Mouse (Mus musculus) heart, postnatal 0 days (tissue): ENCODE measurements at regions not wholly inside any gene's neighbourhood (a gene's known extent, or its start where the extent isn't known, plus 50 kb on each side); places are given as distances from the start of the nearest gene placed in this dataset.
A peak's percentile ranks its signal among the peaks of the same experiment; 100 is the strongest.

Experiments used
- ATAC-seq: fragments of 200-750 bp; cut with Nextera tagmentation; 2 replicates; pipeline ENCODE4 v1.8.0; 2017; ENCODE audit warnings: low read depth, moderate number of reproducible peaks, moderate library complexity; ENCODE audit not compliant: insufficient read depth
- DNase-seq: peaks from one replicate; pipeline ENCODE4 v3.0.0-alpha.2; 2016; ENCODE audit warnings: low spot score
- H3K27ac ChIP-seq: fragments of 300-500 bp; sonication (generic); 2 replicates; pipeline ENCODE4 v1.5.1; 2014; ENCODE audit warnings: low read depth, mild to moderate bottlenecking
- H3K27me3 ChIP-seq: fragments of 300-500 bp; sonication (generic); 2 replicates; pipeline ENCODE4 v1.6.1; 2014; ENCODE audit warnings: low read length, mixed read lengths; ENCODE audit not compliant: control insufficient read depth, insufficient read depth
- H3K36me3 ChIP-seq: fragments of 300-500 bp; sonication (generic); replicated peaks from 2 replicates; pipeline ENCODE4 v1.6.1; 2014; ENCODE audit warnings: low read length, mixed read lengths; ENCODE audit not compliant: control insufficient read depth, insufficient read depth
- H3K4me1 ChIP-seq: fragments of 300-500 bp; sonication (generic); 2 replicates; pipeline ENCODE4 v1.6.1; 2014; ENCODE audit warnings: antibody characterized with exemption; ENCODE audit not compliant: control insufficient read depth, insufficient read depth
- H3K4me2 ChIP-seq: fragments of 300-500 bp; sonication (generic); 2 replicates; pipeline ENCODE4 v1.6.1; 2014; ENCODE audit warnings: low read depth, mild to moderate bottlenecking, low read length, moderate library complexity
- H3K4me3 ChIP-seq: fragments of 300-500 bp; sonication (generic); 2 replicates; pipeline ENCODE4 v1.5.1; 2014; ENCODE audit warnings: low read depth, low read length
- H3K9ac ChIP-seq: fragments of 300-500 bp; sonication (generic); replicated peaks from 2 replicates; pipeline ENCODE4 v1.6.1; 2014; ENCODE audit warnings: low read depth, low read length, mixed read lengths
- H3K9me3 ChIP-seq: fragments of 300-500 bp; sonication (generic); replicated peaks from 2 replicates; pipeline ENCODE4 v1.6.1; 2016; ENCODE audit warnings: low read length; ENCODE audit not compliant: control insufficient read depth
- CTCF ChIP-seq: IDR thresholded peaks from 2 replicates; pipeline ENCODE4 v1.5.1; 2016; ENCODE audit warnings: antibody characterized with exemption, control low read depth, low read depth
- EP300 ChIP-seq: IDR thresholded peaks from 2 replicates; pipeline ENCODE4 v1.6.1; 2016; ENCODE audit warnings: antibody characterized with exemption, low read depth
- WGBS: fragments of 180-500 bp; shearing (Covaris S2); extraction: QIAGEN DNeasy Blood & Tissue Kit; methylation state at CpG from one replicate; pipeline ENCODE4 v1.1.7; 2014; 5-methylcytosine and 5-hydroxymethylcytosine counted together

DNA sequence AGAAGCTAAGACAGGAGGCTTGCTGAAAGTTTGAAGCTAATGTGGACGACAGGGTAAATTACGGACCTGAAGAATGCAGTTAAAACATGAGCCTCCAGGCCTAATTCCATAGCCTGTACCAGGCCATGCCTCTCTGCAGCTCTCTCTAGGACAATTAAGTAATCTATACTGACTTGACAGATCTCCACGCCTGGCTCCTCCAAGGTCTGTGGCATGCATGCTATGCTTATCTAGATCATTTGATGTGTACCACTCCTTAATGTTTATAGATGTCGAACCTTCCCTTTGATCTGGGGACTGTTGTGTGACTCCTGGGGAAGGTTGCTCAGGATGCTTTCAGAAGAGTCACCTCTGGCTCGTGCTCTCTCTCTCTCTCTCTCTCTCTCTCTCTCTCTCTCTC, 62.2 kb upstream of the Cd55 start:
- Histone ChIP-seq H3K9me3 (no peaks in the 10 kb centered on the region), H3K4me1 (no peaks in the 10 kb centered on the region), H3K9ac (no peak overlapping the region), H3K27me3 (no peaks in the 10 kb centered on the region), H3K4me2 (no peak overlapping the region), H3K27ac (no peak overlapping the region), H3K4me3 (no peak overlapping the region), H3K36me3 (no peaks in the 10 kb centered on the region)
- no peak for DNase-seq
- TF ChIP-seq CTCF (no peak), EP300 (no peak)
- 27% methylated on average over 5 of the region's 5 CpGs for WGBS
- ATAC-seq: no peak

DNA sequence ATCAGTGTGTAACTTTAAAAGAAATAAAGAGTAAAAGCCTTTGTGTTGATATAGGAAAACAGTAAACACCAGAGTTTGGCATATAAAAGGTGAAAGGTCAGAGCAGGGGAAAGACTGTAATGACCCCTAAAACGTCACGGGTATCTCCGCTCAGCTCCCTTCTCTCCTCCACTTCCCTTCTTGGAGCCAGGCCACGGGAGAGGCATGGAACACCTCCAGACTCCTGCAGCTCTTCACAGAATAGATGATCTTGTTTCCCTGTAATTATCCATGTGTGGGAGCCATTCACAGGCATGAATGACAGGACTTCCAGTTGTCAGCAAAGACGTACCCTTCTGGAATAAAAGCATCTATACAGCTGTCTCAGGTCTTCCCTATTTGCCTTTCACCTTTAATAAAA, 55.3 kb upstream of the Cd55 start:
- DNase-seq: no peak

DNA sequence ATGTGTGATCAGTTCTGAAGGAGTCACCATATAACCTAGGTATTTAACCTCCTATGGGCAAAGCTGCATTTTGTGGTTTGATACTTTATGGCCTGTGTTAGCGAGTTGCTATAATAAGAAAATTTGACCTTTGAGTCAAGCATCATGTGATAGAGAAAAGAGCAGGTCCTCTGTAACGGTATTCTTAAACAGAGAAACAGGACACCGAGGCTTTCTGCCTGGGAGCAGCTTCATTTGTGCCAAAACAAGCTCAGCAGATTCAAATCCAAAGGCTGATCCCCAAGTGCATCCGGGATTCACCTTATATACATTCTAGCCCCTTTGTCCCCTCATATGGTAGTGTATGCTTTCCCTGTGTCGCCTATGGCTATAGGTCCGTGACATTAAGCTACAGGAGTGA, 54.1 kb upstream of the Cd55 start:
- Histone ChIP-seq H3K9ac (no peak overlapping the region), H3K4me1 (0 out of 2 replicates have a peak, but pooled peaks cover 8% of the 10 kb centered on the region), H3K27me3 (no peaks in the 10 kb centered on the region), H3K9me3 (no peaks in the 10 kb centered on the region), H3K4me2 (no peak overlapping the region), H3K36me3 (no peaks in the 10 kb centered on the region), H3K4me3 (no peak overlapping the region), H3K27ac (no peak overlapping the region)
- 60% methylated on average over 6 of the region's 6 CpGs for WGBS
- ATAC-seq: no peak
- TF ChIP-seq CTCF: no peak
- TF ChIP-seq EP300: no peak
- no peak for DNase-seq

More for the DNA sequence above, 55.3 kb upstream of the Cd55 start:
- Histone ChIP-seq H3K36me3 (no peaks in the 10 kb centered on the region), H3K27me3 (no peaks in the 10 kb centered on the region), H3K27ac (no peak overlapping the region), H3K4me3 (no peak overlapping the region), H3K4me1 (0 out of 2 replicates have a peak, but pooled peaks cover 4% of the 10 kb centered on the region), H3K9me3 (no peaks in the 10 kb centered on the region), H3K4me2 (no peak overlapping the region), H3K9ac (no peak overlapping the region)
- 50% methylated on average over 5 of the region's 5 CpGs for WGBS
- no peak for ATAC-seq
- TF ChIP-seq CTCF: no peak
- TF ChIP-seq EP300: no peak

DNA sequence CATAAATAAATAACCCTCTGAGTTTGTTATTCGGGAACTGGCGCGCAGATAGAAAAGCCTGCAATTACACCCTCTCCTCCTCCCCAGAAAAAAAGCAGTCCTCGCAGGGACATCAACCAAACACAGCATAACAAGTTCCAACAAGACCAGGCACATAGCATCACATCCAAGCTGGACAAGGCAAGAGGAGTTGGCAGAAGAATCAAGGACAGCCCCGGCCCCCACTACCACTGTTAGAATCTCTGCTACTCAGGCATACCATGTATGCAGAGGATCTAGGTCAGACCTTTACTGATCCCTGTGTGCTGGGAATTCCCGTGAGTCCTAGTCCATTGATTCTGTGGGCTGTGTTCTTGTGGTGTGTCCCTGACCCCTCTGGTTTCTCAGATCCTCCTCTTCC, 52.8 kb upstream of the Cd55 start:
- Histone ChIP-seq H3K27ac (no peak overlapping the region), H3K4me2 (no peak overlapping the region), H3K9ac (no peak overlapping the region), H3K36me3 (no peaks in the 10 kb centered on the region), H3K27me3 (no peaks in the 10 kb centered on the region), H3K4me1 (0 out of 2 replicates have a peak, but pooled peaks cover 8% of the 10 kb centered on the region), H3K9me3 (no peaks in the 10 kb centered on the region), H3K4me3 (no peak overlapping the region)
- WGBS: 69% methylated on average over 6 of the region's 6 CpGs
- DNase-seq: no peak
- no peak for TF ChIP-seq EP300
- TF ChIP-seq CTCF: no peak
- ATAC-seq: no peak

DNA sequence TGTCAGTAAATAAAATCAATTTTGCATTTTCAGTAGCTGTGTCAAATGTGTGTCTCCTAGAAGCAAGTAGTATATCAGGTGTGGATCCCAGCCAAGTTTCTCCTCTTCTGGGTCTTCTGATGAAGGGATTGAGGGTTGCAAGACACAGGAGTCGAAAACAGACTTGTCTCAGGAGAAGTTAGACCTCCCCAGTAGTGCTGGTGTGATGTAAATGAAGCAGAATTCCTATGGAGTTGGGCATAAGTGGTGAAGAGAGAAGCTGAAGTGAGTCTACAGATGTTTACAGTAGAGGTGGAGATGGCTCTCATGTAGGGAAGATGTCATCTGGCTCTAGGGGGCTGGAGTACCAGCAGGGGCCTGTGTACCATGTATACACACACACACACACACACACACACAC, 50.9 kb upstream of the Cd55 start:
- H3K27me3 ChIP-seq: no peaks in the 10 kb centered on the region
- DNase-seq: no peak
- no peak overlapping the region for H3K4me3 ChIP-seq
- no peaks in the 10 kb centered on the region for H3K9me3 ChIP-seq
- WGBS: 48% methylated on average over 1 of the region's 1 CpGs
- no peak overlapping the region for H3K9ac ChIP-seq
- ATAC-seq: no peak
- peaks cover 13% of the 10 kb centered on the region; the same call in 1 of the 2 replicates for H3K4me1 ChIP-seq
- H3K27ac ChIP-seq: no peak overlapping the region
- H3K36me3 ChIP-seq: no peaks in the 10 kb centered on the region
- TF ChIP-seq EP300: no peak
- TF ChIP-seq CTCF: no peak
- H3K4me2 ChIP-seq: no peak overlapping the region

DNA sequence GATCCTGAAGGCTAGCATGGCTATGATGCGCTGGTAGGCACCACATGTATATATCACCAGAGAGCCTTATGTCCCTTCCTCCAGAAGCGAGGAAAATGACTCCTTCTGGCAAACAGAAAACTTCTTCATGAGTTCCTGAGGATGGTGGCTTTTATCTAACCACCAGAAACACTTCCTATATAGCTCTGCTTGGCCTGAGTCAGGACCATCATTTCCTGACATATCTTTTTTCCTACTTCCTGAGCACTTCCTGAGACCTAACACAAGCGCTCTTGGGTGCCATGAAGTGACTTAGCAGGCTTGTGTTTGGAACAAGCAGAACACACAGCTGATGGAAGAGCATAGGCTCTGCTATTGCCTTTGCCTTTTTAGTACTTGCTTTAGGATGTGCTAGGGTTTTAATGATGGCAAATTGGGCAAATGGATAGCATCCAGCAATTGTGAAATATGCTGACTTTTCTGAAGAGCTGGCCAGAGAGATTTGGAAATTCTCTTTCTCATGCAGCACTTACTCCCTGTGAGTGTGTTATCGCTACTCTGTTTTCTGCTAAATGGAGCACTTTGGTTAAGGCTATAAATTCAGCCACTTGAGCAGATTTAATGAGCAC, 50.4 kb upstream of the Cd55 start:
- 73% methylated on average over 4 of the region's 4 CpGs for WGBS
- H3K36me3 ChIP-seq: no peaks in the 10 kb centered on the region
- H3K27me3 ChIP-seq: no peaks in the 10 kb centered on the region
- H3K9ac ChIP-seq: no peak overlapping the region
- ATAC-seq: 0 out of 2 replicates have a peak, but pooled peaks have one; percentile 34
- peak; percentile 21 for DNase-seq
- H3K4me3 ChIP-seq: no peak overlapping the region
- H3K4me1 ChIP-seq: peaks cover 13% of the 10 kb centered on the region; the same call in 1 of the 2 replicates
- peak overlapping the region; percentile 48; the same call in 1 of the 2 replicates for H3K27ac ChIP-seq
- H3K4me2 ChIP-seq: no peak overlapping the region
- H3K9me3 ChIP-seq: no peaks in the 10 kb centered on the region
- no peak for TF ChIP-seq EP300
- TF ChIP-seq CTCF: no peak
